Mouse (Mus musculus) spleen, adult 2 months (tissue): Measurements from ENCODE around the gene Ppif. TPM values are rescaled to one million over a fixed set of nuclear protein-coding genes. Genes with fewer than 3 reads are reported as not detected.

Experiments used
- DNase-seq, 2 experiments: peaks; one replicate each; pipeline versions ENCODE4 v3.0.0 to v3.0.0-alpha.2; 2012 to 2021; ENCODE audit warnings: low spot score in 2 of 2, low read depth in 1 of 2
- H3K27ac ChIP-seq: fragments of 200-500 bp; 2 replicates; pipeline ENCODE4 v1.5.1; 2012; ENCODE audit warnings: low read length, inconsistent platforms; ENCODE audit not compliant: insufficient read depth
- H3K27me3 ChIP-seq: fragments of 200-500 bp; 2 replicates; pipeline ENCODE4 v1.6.1; 2012; ENCODE audit warnings: mild to moderate bottlenecking, moderate library complexity, low read length, inconsistent platforms; ENCODE audit not compliant: control insufficient read depth, insufficient read depth
- H3K36me3 ChIP-seq: fragments of 200-500 bp; 2 replicates; pipeline ENCODE4 v1.6.1; 2012; ENCODE audit warnings: mild to moderate bottlenecking, low read length, inconsistent platforms; ENCODE audit not compliant: control insufficient read depth, insufficient read depth
- H3K4me1 ChIP-seq: fragments of 200-500 bp; 2 replicates; pipeline ENCODE4 v1.6.1; 2011; ENCODE audit warnings: inconsistent platforms; ENCODE audit not compliant: control insufficient read depth, insufficient read depth, insufficient read length
- H3K4me3 ChIP-seq: fragments of 200-500 bp; 2 replicates; pipeline ENCODE4 v1.5.1; 2011; ENCODE audit warnings: mild to moderate bottlenecking, inconsistent platforms; ENCODE audit not compliant: insufficient read depth, insufficient read length; ENCODE audit errors: extremely low read depth
- CTCF ChIP-seq: fragments of 200-500 bp; IDR thresholded peaks from 2 replicates; pipeline ENCODE4 v1.5.1; 2011; ENCODE audit warnings: mild to moderate bottlenecking, inconsistent platforms; ENCODE audit not compliant: insufficient read depth, insufficient read length, insufficient replicate concordance; ENCODE audit errors: extremely low read depth
- POLR2A ChIP-seq: fragments of 200-500 bp; IDR thresholded peaks from 2 replicates; pipeline ENCODE4 v1.6.1; 2011; ENCODE audit warnings: low read depth, low read length, inconsistent platforms
- WGBS: fragments of 180-500 bp; shearing (Covaris S2); methylation state at CpG from one replicate; pipeline ENCODE4 v1.1.7; 2018; 5-methylcytosine and 5-hydroxymethylcytosine counted together
- polyA plus RNA-seq: library from polyadenylated mRNA; depleted of rRNA; stranded (reverse); fragments of >200 nt; gene quantifications from 2 replicates; pipeline ENCODE4 v1.2.3, GENCODE M21; 2012

Gene Ppif
- polyA plus RNA-seq, 1 experiment, result 50.4 TPM

- no peak overlapping the region for H3K4me3 ChIP-seq
- 93% methylated on average over 4 of the region's 4 CpGs for WGBS
- H3K27ac ChIP-seq, result no peak overlapping the region
- H3K4me1 ChIP-seq, result no peaks in the 10 kb centered on the region
- DNase-seq, result no peak
- H3K27me3 ChIP-seq, result no peaks in the 10 kb centered on the region
- TF ChIP-seq CTCF, result no peak
- no peak for TF ChIP-seq POLR2A
- 0 out of 2 replicates have a peak, but pooled peaks cover 2% of the 10 kb centered on the region for H3K36me3 ChIP-seq
Observed at GRCm38 (mm10) chr14:25710681-25711080, 16.7 kb downstream of the Ppif start.

- H3K36me3 ChIP-seq, result 0 out of 2 replicates have a peak, but pooled peaks cover 2% of the 10 kb centered on the region
- DNase-seq, result no peak
- H3K4me3 ChIP-seq, result no peak overlapping the region
- H3K4me1 ChIP-seq, result no peaks in the 10 kb centered on the region
- no peak overlapping the region for H3K27ac ChIP-seq
- no peaks in the 10 kb centered on the region for H3K27me3 ChIP-seq
- 91% methylated on average over 7 of the region's 7 CpGs for WGBS
- TF ChIP-seq CTCF, result no peak
- no peak for TF ChIP-seq POLR2A
Observed at GRCm38 (mm10) chr14:25711177-25711576, 17.2 kb downstream of the Ppif start.

GRCm38 (mm10) chr14:25711602-25712001, 17.6 kb downstream of the Ppif start:
- Histone ChIP-seq H3K27me3 (no peaks in the 10 kb centered on the region), H3K27ac (no peak overlapping the region), H3K36me3 (0 out of 2 replicates have a peak, but pooled peaks cover 2% of the 10 kb centered on the region), H3K4me3 (no peak overlapping the region), H3K4me1 (no peaks in the 10 kb centered on the region)
- 87% methylated on average over 8 of the region's 8 CpGs for WGBS
- no peak for DNase-seq
- no peak for TF ChIP-seq POLR2A
- TF ChIP-seq CTCF, result no peak

GRCm38 (mm10) chr14:25713443-25713842, 19.5 kb downstream of the Ppif start:
- H3K36me3 ChIP-seq, result 0 out of 2 replicates have a peak, but pooled peaks cover 2% of the 10 kb centered on the region
- H3K27me3 ChIP-seq, result no peaks in the 10 kb centered on the region
- DNase-seq, result no peak
- H3K27ac ChIP-seq, result no peak overlapping the region
- WGBS, result 48% methylated on average over 4 of the region's 4 CpGs
- H3K4me1 ChIP-seq, result peaks cover 5% of the 10 kb centered on the region; the same call in 1 of the 2 replicates
- no peak overlapping the region for H3K4me3 ChIP-seq
- peak; percentile 43; the same call in 1 of the 2 replicates for TF ChIP-seq CTCF
- no peak for TF ChIP-seq POLR2A

- H3K27me3 ChIP-seq, result no peaks in the 10 kb centered on the region
- WGBS, result 100% methylated on average over 1 of the region's 1 CpGs
Observed at GRCm38 (mm10) chr14:25716528-25716927, 22.6 kb downstream of the Ppif start.

GRCm38 (mm10) chr14:25717718-25718117, 23.8 kb downstream of the Ppif start:
- no peaks in the 10 kb centered on the region for H3K27me3 ChIP-seq
- H3K4me3 ChIP-seq, result no peak overlapping the region
- DNase-seq, result no peak
- no peak overlapping the region for H3K27ac ChIP-seq
- 0 out of 2 replicates have a peak, but pooled peaks cover 2% of the 10 kb centered on the region for H3K36me3 ChIP-seq
- 87% methylated on average over 8 of the region's 8 CpGs for WGBS
- peaks cover 24% of the 10 kb centered on the region for H3K4me1 ChIP-seq
- TF ChIP-seq CTCF (no peak), POLR2A (no peak)

More at GRCm38 (mm10) chr14:25716528-25716927, 22.6 kb downstream of the Ppif start:
- Histone ChIP-seq H3K4me1 (peaks cover 20% of the 10 kb centered on the region), H3K4me3 (no peak overlapping the region), H3K27ac (no peak overlapping the region), H3K36me3 (0 out of 2 replicates have a peak, but pooled peaks cover 2% of the 10 kb centered on the region)
- DNase-seq, result no peak
- TF ChIP-seq CTCF (no peak), POLR2A (no peak)

- Histone ChIP-seq H3K4me3 (no peak overlapping the region), H3K27ac (peak overlapping the region; percentile 34; the same call in 1 of the 2 replicates), H3K27me3 (no peaks in the 10 kb centered on the region), H3K4me1 (peaks cover 24% of the 10 kb centered on the region), H3K36me3 (0 out of 2 replicates have a peak, but pooled peaks cover 2% of the 10 kb centered on the region)
- TF ChIP-seq CTCF (no peak), POLR2A (no peak)
- 3% methylated on average over 2 of the region's 2 CpGs for WGBS
- DNase-seq, result no peak
Observed at GRCm38 (mm10) chr14:25718471-25718870, 24.5 kb downstream of the Ppif start.
